Mouse (Mus musculus) intestine, postnatal 0 days (tissue): ENCODE results near the gene App. TPM values are rescaled to one million over a fixed set of nuclear protein-coding genes. Genes with fewer than 3 reads are reported as not detected.

Source experiments
- ATAC-seq: fragments of 200-750 bp; cut with Nextera tagmentation; 2 replicates; pipeline ENCODE4 v1.8.0; 2017; ENCODE audit warnings: mild to moderate bottlenecking, moderate TSS enrichment, moderate library complexity
- H3K27ac ChIP-seq: fragments of 300-500 bp; sonication (generic); 2 replicates; pipeline ENCODE4 v1.5.1; 2014; ENCODE audit warnings: mild to moderate bottlenecking, low read depth, low read length, moderate library complexity
- H3K27me3 ChIP-seq: fragments of 300-500 bp; sonication (generic); replicated peaks from 2 replicates; pipeline ENCODE4 v1.6.1; 2014; ENCODE audit warnings: low read length, mixed read lengths; ENCODE audit not compliant: control insufficient read depth, insufficient read depth
- H3K36me3 ChIP-seq: fragments of 300-500 bp; sonication (generic); 2 replicates; pipeline ENCODE4 v1.6.1; 2014; ENCODE audit warnings: mild to moderate bottlenecking, moderate library complexity; ENCODE audit not compliant: control insufficient read depth, insufficient read depth
- H3K4me1 ChIP-seq: fragments of 300-500 bp; sonication (generic); replicated peaks from 2 replicates; pipeline ENCODE4 v1.6.1; 2014; ENCODE audit warnings: antibody characterized with exemption, low read length, mixed read lengths; ENCODE audit not compliant: control insufficient read depth, insufficient read depth
- H3K4me2 ChIP-seq: fragments of 300-500 bp; sonication (generic); replicated peaks from 2 replicates; pipeline ENCODE4 v1.6.1; 2014; ENCODE audit warnings: low read depth, mild to moderate bottlenecking, moderate library complexity
- H3K4me3 ChIP-seq: fragments of 300-500 bp; sonication (generic); 2 replicates; pipeline ENCODE4 v1.5.1; 2014; ENCODE audit warnings: low read depth, low read length
- H3K9ac ChIP-seq: fragments of 300-500 bp; sonication (generic); 2 replicates; pipeline ENCODE4 v1.6.1; 2014; ENCODE audit warnings: mild to moderate bottlenecking, low read depth, low read length
- H3K9me3 ChIP-seq: fragments of 300-500 bp; sonication (generic); 2 replicates; pipeline ENCODE4 v1.6.1; 2016; ENCODE audit warnings: mixed run types; ENCODE audit not compliant: control insufficient read depth
- CTCF ChIP-seq: sonication (generic); IDR thresholded peaks from 2 replicates; pipeline ENCODE4 v1.5.1; 2016; ENCODE audit warnings: low read depth, mild to moderate bottlenecking, control low read depth, antibody characterized with exemption, moderate library complexity
- WGBS: fragments of 180-500 bp; shearing (Covaris S2); extraction: QIAGEN DNeasy Blood & Tissue Kit; methylation state at CpG from one replicate; pipeline ENCODE4 v1.1.7; 2014; 5-methylcytosine and 5-hydroxymethylcytosine counted together
- polyA plus RNA-seq: library from polyadenylated mRNA; unstranded; fragments of >200 nt; fragmentation: Nextera tagmentation; extraction: Ambion mirVana; gene quantifications from 2 replicates; pipeline ENCODE4 v1.2.1, GENCODE M21; 2015

The App gene
- polyA plus RNA-seq, 1 experiment from 2014 or later = 191 TPM

DNA sequence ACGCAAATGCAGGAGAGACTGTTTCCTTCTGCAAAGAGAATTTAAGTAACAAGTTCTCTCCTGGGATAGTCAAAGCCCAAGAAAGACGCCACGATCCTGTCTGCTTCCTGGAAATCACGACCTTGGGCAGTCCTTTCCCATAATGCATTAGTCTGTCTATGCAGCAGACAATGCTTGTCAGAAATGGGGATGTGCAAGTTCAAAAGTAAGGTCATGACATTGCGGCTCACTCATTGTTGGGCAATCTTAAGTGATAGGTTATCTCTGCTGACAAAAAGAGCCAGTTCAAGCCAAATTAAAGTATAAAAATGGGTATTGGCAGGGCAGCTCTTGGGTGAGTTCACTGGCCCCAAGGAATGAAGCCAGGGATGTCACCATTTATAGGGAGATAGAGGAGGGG, 51.6 kb downstream of the App start:
- no peak for TF ChIP-seq CTCF
- WGBS = 75% methylated on average over 5 of the region's 5 CpGs

DNA sequence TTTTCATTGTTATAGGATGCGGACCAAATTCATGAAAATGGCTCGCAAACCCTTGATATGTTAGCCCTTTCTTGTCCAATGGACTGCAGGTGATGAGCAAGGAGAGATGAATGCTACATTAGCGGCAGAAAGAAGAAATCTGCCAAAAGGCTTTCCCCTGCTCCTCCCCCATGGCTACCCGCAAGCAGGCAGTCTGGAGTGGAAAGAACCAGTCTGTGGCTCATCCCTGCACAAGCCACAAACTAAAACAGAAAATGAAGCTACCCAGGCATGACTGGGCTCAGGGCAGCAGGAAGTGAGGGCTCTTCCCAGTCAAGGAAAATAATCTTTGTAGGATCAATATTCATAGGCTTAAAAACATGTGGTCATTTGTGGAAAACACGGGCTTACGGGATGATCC, 54.6 kb downstream of the App start:
- H3K9ac ChIP-seq = no peak overlapping the region
- no peaks in the 10 kb centered on the region for H3K9me3 ChIP-seq
- no peak overlapping the region for H3K27ac ChIP-seq
- no peak overlapping the region for H3K4me2 ChIP-seq
- peaks cover 17% of the 10 kb centered on the region; the same call in 1 of the 2 replicates for H3K36me3 ChIP-seq
- H3K4me3 ChIP-seq = no peak overlapping the region
- no peak for ATAC-seq
- TF ChIP-seq CTCF = no peak
- 94% methylated on average over 6 of the region's 6 CpGs for WGBS
- H3K27me3 ChIP-seq = no peaks in the 10 kb centered on the region
- H3K4me1 ChIP-seq = no peaks in the 10 kb centered on the region

More for the DNA sequence above, 51.6 kb downstream of the App start:
- H3K4me3 ChIP-seq = no peak overlapping the region
- no peak overlapping the region for H3K9ac ChIP-seq
- H3K27me3 ChIP-seq = no peaks in the 10 kb centered on the region
- H3K4me1 ChIP-seq = no peaks in the 10 kb centered on the region
- H3K9me3 ChIP-seq = no peaks in the 10 kb centered on the region
- no peak for ATAC-seq
- H3K27ac ChIP-seq = no peak overlapping the region
- H3K4me2 ChIP-seq = no peak overlapping the region
- peaks cover 17% of the 10 kb centered on the region; the same call in 1 of the 2 replicates for H3K36me3 ChIP-seq

DNA sequence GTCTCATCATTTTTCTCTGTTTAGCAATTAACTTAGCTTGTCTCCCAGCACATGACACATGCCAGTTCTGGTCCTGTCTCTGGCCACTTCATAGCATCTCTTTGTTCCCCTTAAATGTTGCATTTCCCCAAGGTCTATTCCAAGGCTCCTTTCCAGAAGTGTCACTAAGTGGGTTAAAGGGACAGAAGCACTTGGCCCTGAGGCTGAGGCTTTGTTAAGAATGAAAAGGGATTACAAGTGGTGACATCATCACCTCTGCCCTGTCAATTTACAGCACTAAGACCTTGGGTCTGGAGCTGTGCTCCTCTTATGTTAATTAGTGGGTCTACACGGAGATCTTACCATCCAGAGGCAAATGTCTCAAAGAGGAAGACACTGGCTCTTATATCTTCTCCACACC, 56.0 kb downstream of the App start:
- TF ChIP-seq CTCF = no peak
- ATAC-seq = no peak
- no peaks in the 10 kb centered on the region for H3K4me1 ChIP-seq
- no peak overlapping the region for H3K9ac ChIP-seq
- H3K9me3 ChIP-seq = no peaks in the 10 kb centered on the region
- H3K4me3 ChIP-seq = no peak overlapping the region
- H3K27me3 ChIP-seq = no peaks in the 10 kb centered on the region
- no peak overlapping the region for H3K4me2 ChIP-seq
- no peak overlapping the region for H3K27ac ChIP-seq
- peaks cover 17% of the 10 kb centered on the region; the same call in 1 of the 2 replicates for H3K36me3 ChIP-seq
- 79% methylated on average over 1 of the region's 1 CpGs for WGBS

GRCm38 (mm10) chr16:85115837-85116236, 57.7 kb downstream of the App start:
- no peaks in the 10 kb centered on the region for H3K9me3 ChIP-seq
- no peaks in the 10 kb centered on the region for H3K27me3 ChIP-seq
- H3K4me3 ChIP-seq = no peak overlapping the region
- H3K9ac ChIP-seq = no peak overlapping the region
- no peak for ATAC-seq
- no peak for TF ChIP-seq CTCF
- H3K36me3 ChIP-seq = peaks cover 17% of the 10 kb centered on the region; the same call in 1 of the 2 replicates
- no peaks in the 10 kb centered on the region for H3K4me1 ChIP-seq
- 92% methylated on average over 5 of the region's 5 CpGs for WGBS
- H3K27ac ChIP-seq = no peak overlapping the region
- H3K4me2 ChIP-seq = no peak overlapping the region

DNA sequence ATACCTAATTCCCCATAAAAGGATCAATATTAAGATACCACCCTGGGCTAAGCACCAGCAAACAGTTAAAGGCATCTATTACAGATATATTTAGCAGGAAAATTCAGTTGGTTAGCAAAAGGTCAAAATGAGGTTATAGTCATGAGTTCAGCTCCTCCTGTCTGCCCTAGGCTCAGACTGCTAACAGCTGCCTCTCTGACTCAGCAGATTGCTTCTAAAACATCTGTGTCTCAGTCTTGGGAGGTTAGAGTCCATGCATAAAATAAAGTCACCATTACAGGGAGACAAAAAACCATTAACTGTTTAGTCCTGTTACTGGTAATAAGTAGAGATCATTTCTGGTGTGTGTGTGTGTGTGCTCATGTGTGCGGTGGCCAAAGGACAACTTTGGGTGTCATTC, 58.8 kb downstream of the App start:
- H3K27ac ChIP-seq = no peak overlapping the region
- WGBS = 93% methylated on average over 1 of the region's 1 CpGs
- peaks cover 17% of the 10 kb centered on the region; the same call in 1 of the 2 replicates for H3K36me3 ChIP-seq
- H3K4me3 ChIP-seq = no peak overlapping the region
- ATAC-seq = no peak
- H3K27me3 ChIP-seq = no peaks in the 10 kb centered on the region
- no peak for TF ChIP-seq CTCF
- no peak overlapping the region for H3K4me2 ChIP-seq
- H3K4me1 ChIP-seq = no peaks in the 10 kb centered on the region
- H3K9ac ChIP-seq = no peak overlapping the region
- no peaks in the 10 kb centered on the region for H3K9me3 ChIP-seq

- no peak overlapping the region for H3K4me2 ChIP-seq
- no peaks in the 10 kb centered on the region for H3K27me3 ChIP-seq
- H3K4me3 ChIP-seq = no peak overlapping the region
- H3K36me3 ChIP-seq = peaks cover 10% of the 10 kb centered on the region; the same call in 1 of the 2 replicates
- 80% methylated on average over 2 of the region's 2 CpGs for WGBS
- H3K4me1 ChIP-seq = no peaks in the 10 kb centered on the region
- TF ChIP-seq CTCF = no peak
- no peaks in the 10 kb centered on the region for H3K9me3 ChIP-seq
- no peak overlapping the region for H3K9ac ChIP-seq
- ATAC-seq = no peak
- H3K27ac ChIP-seq = no peak overlapping the region
These were observed 59.6 kb downstream of the App start for GRCm38 (mm10) chr16:85113941-85114340.

DNA sequence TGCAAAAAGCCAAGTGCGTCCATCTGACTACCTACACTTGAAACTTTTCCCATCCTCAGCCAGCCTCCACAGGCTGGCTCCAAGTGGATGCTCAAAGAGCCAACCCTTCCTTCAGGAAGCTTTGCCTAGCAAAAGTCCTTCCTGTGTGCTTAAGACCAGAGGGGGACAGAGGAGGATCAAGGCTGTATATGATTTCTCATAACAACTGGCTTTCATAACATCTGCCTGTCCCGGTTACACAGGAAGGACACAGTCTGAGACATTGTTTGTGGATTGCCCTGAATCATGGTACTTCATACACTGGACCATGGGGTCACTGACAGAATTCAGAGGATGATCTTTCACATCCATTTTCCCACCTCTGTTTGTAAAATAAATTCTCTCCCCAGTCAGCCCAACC, 61.3 kb downstream of the App start:
- H3K9me3 ChIP-seq = no peaks in the 10 kb centered on the region
- no peak overlapping the region for H3K27ac ChIP-seq
- 79% methylated on average over 2 of the region's 2 CpGs for WGBS
- no peaks in the 10 kb centered on the region for H3K36me3 ChIP-seq
- no peaks in the 10 kb centered on the region for H3K27me3 ChIP-seq
- no peak overlapping the region for H3K4me3 ChIP-seq
- ATAC-seq = no peak
- H3K4me2 ChIP-seq = no peak overlapping the region
- no peaks in the 10 kb centered on the region for H3K4me1 ChIP-seq
- no peak for TF ChIP-seq CTCF
- no peak overlapping the region for H3K9ac ChIP-seq
